8 mouse cellular contexts compared by ENCODE assay signal in genomic region chr6:30896195-30896985, GRCm38 (mm10). TPM values are rescaled to one million over a fixed set of nuclear protein-coding genes. Genes with fewer than 3 reads are reported as not detected.
DNase-seq lines count a peak whose midpoint lies in the region; ATAC-seq and TF ChIP-seq lines count a peak whose summit lies in the region.

Copg2 (minus strand) TSS chr6:30896794.

- under 1% methylated on average over 50 of the region's 83 CpGs for WGBS in heart, embryonic 11.5 days (ENCODE audit: insufficient replicate concordance)
- WGBS in kidney, embryonic 16.5 days, result under 1% methylated on average over 69 of the region's 83 CpGs
- under 1% methylated on average over 75 of the region's 83 CpGs for WGBS in liver, adult 2 months

- peak within 1 kb of the TSS; percentile 71 for H3K9ac ChIP-seq in heart, embryonic 11.5 days (ENCODE audit: low read depth, low read length)
- peak within 1 kb of the TSS; percentile 83 for H3K9ac ChIP-seq in kidney, embryonic 16.5 days (replicated peaks; ENCODE audit: low read length)
- peak within 1 kb of the TSS; percentile 94 for H3K9ac ChIP-seq in liver, adult 2 months (ENCODE audit: low read depth, low read length)

- H3K9me3 ChIP-seq in heart, embryonic 11.5 days (replicated peaks; ENCODE audit: control insufficient read depth, low read length), result no peaks in the 10 kb centered on the region
- no peaks in the 10 kb centered on the region for H3K9me3 ChIP-seq in kidney, embryonic 16.5 days (ENCODE audit: low read length)

- TF ChIP-seq CTCF in liver, adult 2 months (IDR thresholded peaks at IDR 0.05; ENCODE audit: low read depth, low read length), result peak; percentile 9; the same call in 1 of the 2 replicates

- ATAC-seq in erythroblast, adult 5-6 weeks (replicated peaks; ENCODE audit: low FRiP score, poor library complexity, severe bottlenecking), result peak; percentile 99
- peak; percentile 97 for ATAC-seq in heart, embryonic 11.5 days (replicated peaks; ENCODE audit: insufficient number of reproducible peaks, low FRiP score, low TSS enrichment)
- ATAC-seq in kidney, embryonic 16.5 days (ENCODE audit: low FRiP score, low TSS enrichment), result peak; percentile 99

- peak; percentile 42; the same call in 1 of the 2 replicates for TF ChIP-seq POLR2A in liver, adult 2 months (IDR thresholded peaks at IDR 0.05; ENCODE audit: extremely low read depth, insufficient read depth, low read length)
- TF ChIP-seq POLR2A in myocyte (IDR thresholded peaks at IDR 0.05; ENCODE audit: insufficient read length, low read depth), result peak; percentile 73

- H3K4me1 ChIP-seq in heart, embryonic 11.5 days (ENCODE audit: control insufficient read depth, insufficient read depth, low read length), result peaks cover 9% of the 10 kb centered on the region; the same call in 1 of the 2 replicates
- peaks cover 16% of the 10 kb centered on the region for H3K4me1 ChIP-seq in kidney, embryonic 16.5 days (ENCODE audit: insufficient read depth, low read length)
- H3K4me1 ChIP-seq in liver, adult 2 months (ENCODE audit: control insufficient read depth, insufficient read depth, low read length), result peaks cover 5% of the 10 kb centered on the region; the same call in 1 of the 2 replicates

- H3K27me3 ChIP-seq in heart, embryonic 11.5 days (ENCODE audit: control insufficient read depth, insufficient read depth, low read length), result no peaks in the 10 kb centered on the region
- H3K27me3 ChIP-seq in kidney, embryonic 16.5 days (ENCODE audit: insufficient read depth, low read length), result no peaks in the 10 kb centered on the region
- H3K27me3 ChIP-seq in liver, adult 2 months (ENCODE audit: control insufficient read depth, insufficient read depth, low read length), result no peaks in the 10 kb centered on the region
- H3K27me3 ChIP-seq in myocyte (ENCODE audit: control insufficient read depth, insufficient read depth, insufficient read length), result no peaks in the 10 kb centered on the region
- H3K27me3 ChIP-seq in splenic B cell, adult 2 months (ENCODE audit: control insufficient read depth, insufficient read depth, low read length, poor library complexity, severe bottlenecking), result no peaks in the 10 kb centered on the region

- peak within 1 kb of the TSS; percentile 78 for H3K4me2 ChIP-seq in heart, embryonic 11.5 days
- H3K4me2 ChIP-seq in kidney, embryonic 16.5 days (replicated peaks; ENCODE audit: low read depth, low read length), result peak within 1 kb of the TSS; percentile 61
- peak within 1 kb of the TSS; percentile 82 for H3K4me2 ChIP-seq in myocyte (ENCODE audit: low read depth)

- peak within 1 kb of the TSS; percentile 17 for H3ac ChIP-seq in myocyte (ENCODE audit: control insufficient read depth, insufficient read length)

- no peaks in the 10 kb centered on the region for H3K79me2 ChIP-seq in liver, adult 2 months (ENCODE audit: control insufficient read depth, insufficient read depth, low read length)
- H3K79me2 ChIP-seq in myocyte (ENCODE audit: control insufficient read depth, insufficient read depth), result no peaks in the 10 kb centered on the region

- peak; percentile 99 to 100 for DNase-seq in B cell, adult 2 months
- peak; percentile 96 for DNase-seq in brain, adult 2 months (ENCODE audit: low read depth, low spot score)
- DNase-seq in liver, adult 2 months (ENCODE audit: extremely low read depth, low read depth, low spot score), result peak; percentile 73
- peak; percentile 96 for DNase-seq in splenic B cell, adult 2 months (ENCODE audit: low read depth, low spot score)

- peak within 1 kb of the TSS; percentile 66 for H3K4me3 ChIP-seq in heart, embryonic 11.5 days (ENCODE audit: low read depth, low read length)
- H3K4me3 ChIP-seq in kidney, embryonic 16.5 days (ENCODE audit: low read length), result peak within 1 kb of the TSS; percentile 78
- peak within 1 kb of the TSS; percentile 98 for H3K4me3 ChIP-seq in liver, adult 2 months (ENCODE audit: insufficient read depth, low read depth, low read length)
- H3K4me3 ChIP-seq in myocyte, result peak within 1 kb of the TSS; percentile 33

- peak within 1 kb of the TSS; percentile 85 for H3K27ac ChIP-seq in heart, embryonic 11.5 days (ENCODE audit: low read depth, low read length)
- peak within 1 kb of the TSS; percentile 97 for H3K27ac ChIP-seq in kidney, embryonic 16.5 days (ENCODE audit: low read length)
- peak within 1 kb of the TSS; percentile 70 for H3K27ac ChIP-seq in liver, adult 2 months (replicated peaks; ENCODE audit: insufficient read depth, low read depth, low read length)

- no peaks in the 10 kb centered on the region for H3K36me3 ChIP-seq in heart, embryonic 11.5 days (ENCODE audit: control insufficient read depth, insufficient read depth, low read length)
- no peaks in the 10 kb centered on the region for H3K36me3 ChIP-seq in kidney, embryonic 16.5 days (ENCODE audit: insufficient read depth, low read length)
- H3K36me3 ChIP-seq in liver, adult 2 months (ENCODE audit: control insufficient read depth, insufficient read depth, low read length), result no peaks in the 10 kb centered on the region
- no peaks in the 10 kb centered on the region for H3K36me3 ChIP-seq in myocyte (ENCODE audit: control insufficient read depth, insufficient read depth)
- H3K36me3 ChIP-seq in splenic B cell, adult 2 months (ENCODE audit: control insufficient read depth, insufficient read depth, low read length, poor library complexity, severe bottlenecking), result no peaks in the 10 kb centered on the region

TF ChIP-seq in myocyte, 11 proteins besides CTCF, POLR2A, EP300 and RAD21:
- peak; percentile 51 for TF ChIP-seq POLR2AphosphoS2 (IDR thresholded peaks at IDR 0.05; ENCODE audit: insufficient read length, low read depth)
- TF ChIP-seq TCF12 (IDR thresholded peaks at IDR 0.05; ENCODE audit: insufficient read depth, poor library complexity, severe bottlenecking), result no peak
- no peak for TF ChIP-seq SRF (IDR thresholded peaks at IDR 0.05; ENCODE audit: control insufficient read depth, insufficient read length, low read depth)
- TF ChIP-seq CEBPB (IDR thresholded peaks at IDR 0.05; ENCODE audit: insufficient read depth, poor library complexity, severe bottlenecking), result no peak
- no peak for TF ChIP-seq MAX (IDR thresholded peaks at IDR 0.05; ENCODE audit: low read depth)
- TF ChIP-seq MYOG (IDR thresholded peaks at IDR 0.05; ENCODE audit: control insufficient read depth in 1 of 3, insufficient read depth in 1 of 3, insufficient read length in 2 of 3, low read depth in 2 of 3), result peak in 1 of 3 experiments; percentile 35
- peak in 2 of 3 experiments; percentile 12 to 35 for TF ChIP-seq MYOD1 (IDR thresholded peaks at IDR 0.05; ENCODE audit: control insufficient read depth in 1 of 3, insufficient read length in 2 of 3, low read depth in 2 of 3)
- no peak for TF ChIP-seq TCF3 (IDR thresholded peaks at IDR 0.05; ENCODE audit: insufficient read length, low read depth)

RNA-seq across cellular contexts. Expression of gene Copg2, which starts in this region (rescaled TPM):
- 5.0 and 7.9 TPM in 2 replicates for total RNA-seq in erythroblast, adult 5-6 weeks (2015; ENCODE audit: low replicate concordance)
- 9.5 and 10.6 TPM in 2 replicates for total RNA-seq in erythroblast, adult 5-6 weeks (2017; ENCODE audit: low replicate concordance)
- 34.1 and 34.5 TPM in 2 replicates for polyA plus RNA-seq in heart, embryonic 11.5 days (2014; fragmentation: Nextera tagmentation; extraction: Ambion mirVana)
- 21.8 and 25.4 TPM in 2 replicates for polyA plus RNA-seq in kidney, embryonic 16.5 days (2015; fragmentation: Nextera tagmentation; extraction: Ambion mirVana)
- 26.9 and 27.6 TPM in 2 replicates for total RNA-seq in liver, adult 2 months (2014; rRNA removed)
- polyA plus RNA-seq in liver, adult 2 months (2012; rRNA removed), result 7.0 and 7.5 TPM in 2 replicates
- 26.6 TPM for polyA plus RNA-seq in myocyte (2012; fragmentation: generic; extraction: Trizol)

Comparison
In these comparisons a context has a peak if more than half of its experiments do, and no peak if none do; other contexts are left out.
1. Peak in every context shown above with its lines: DNase-seq, ATAC-seq, H3K4me3 ChIP-seq and H3K27ac ChIP-seq.
2. H3K4me3 ChIP-seq: peak in every context shown above with its lines; median percentile 98 in liver, adult 2 months; 78 in kidney, embryonic 16.5 days; 66 in heart, embryonic 11.5 days; 33 in myocyte.